Mouse (Mus musculus) liver, embryonic 11.5 days (tissue): Measurements from ENCODE around the gene Ube2q2. TPM values are rescaled to one million over a fixed set of nuclear protein-coding genes. Genes with fewer than 3 reads are reported as not detected.
"Not testable (repeated sequence)": the region's sequence is repeated elsewhere in the genome, so short reads cannot be mapped to it uniquely, and the experiment has no call there.

Experiments used
- ATAC-seq: fragments of 200-750 bp; cut with Nextera tagmentation; replicated peaks from 2 replicates; pipeline ENCODE4 v1.8.0; 2017; ENCODE audit warnings: moderate number of reproducible peaks, mild to moderate bottlenecking, moderate TSS enrichment, moderate library complexity; ENCODE audit not compliant: low FRiP score
- DNase-seq: peaks from one replicate; pipeline ENCODE4 v3.0.0-alpha.2; 2017; ENCODE audit warnings: low spot score
- H3K27ac ChIP-seq: fragments of 300-500 bp; sonication (generic); 2 replicates; pipeline ENCODE4 v1.5.1; 2014; ENCODE audit warnings: mild to moderate bottlenecking, low read depth, low read length, control low read depth
- H3K27me3 ChIP-seq: fragments of 300-500 bp; sonication (generic); replicated peaks from 2 replicates; pipeline ENCODE4 v1.6.1; 2014; ENCODE audit warnings: low read length, mixed read lengths; ENCODE audit not compliant: control insufficient read depth, insufficient read depth
- H3K36me3 ChIP-seq: fragments of 300-500 bp; sonication (generic); 2 replicates; pipeline ENCODE4 v1.6.1; 2014; ENCODE audit warnings: mild to moderate bottlenecking, low read length, moderate library complexity, mixed read lengths; ENCODE audit not compliant: control insufficient read depth, insufficient read depth
- H3K4me1 ChIP-seq: fragments of 300-500 bp; sonication (generic); replicated peaks from 2 replicates; pipeline ENCODE4 v1.6.1; 2014; ENCODE audit warnings: low read length, mixed read lengths; ENCODE audit not compliant: control insufficient read depth, insufficient read depth
- H3K4me2 ChIP-seq: fragments of 300-500 bp; sonication (generic); 2 replicates; pipeline ENCODE4 v1.6.1; 2014; ENCODE audit warnings: mild to moderate bottlenecking, control low read depth, moderate library complexity
- H3K4me3 ChIP-seq: fragments of 300-500 bp; sonication (generic); 2 replicates; pipeline ENCODE4 v1.5.1; 2014; ENCODE audit warnings: low read depth, low read length, control low read depth
- H3K9ac ChIP-seq: fragments of 300-500 bp; sonication (generic); 2 replicates; pipeline ENCODE4 v1.6.1; 2014; ENCODE audit warnings: low read depth, low read length, control low read depth
- H3K9me3 ChIP-seq: fragments of 300-500 bp; sonication (generic); 2 replicates; pipeline ENCODE4 v1.6.1; 2016; ENCODE audit warnings: low read length, inconsistent platforms, mixed read lengths; ENCODE audit not compliant: control insufficient read depth
- WGBS: fragments of 180-500 bp; shearing (Covaris S2); extraction: QIAGEN DNeasy Blood & Tissue Kit; methylation state at CpG from one replicate; pipeline ENCODE4 v1.1.7; 2014; 5-methylcytosine and 5-hydroxymethylcytosine counted together
- polyA plus RNA-seq: library from polyadenylated mRNA; unstranded; fragments of >200 nt; fragmentation: Nextera tagmentation; extraction: Ambion mirVana; gene quantifications from 2 replicates; pipeline ENCODE4 v1.2.1, GENCODE M21; 2014

Ube2q2 gene
- polyA plus RNA-seq, 1 experiment from 2014 or later = 34.8 TPM

GRCm38 (mm10) chr9:55228149-55228548 is 79.5 kb downstream of the Ube2q2 start:
- H3K9ac ChIP-seq = no peak overlapping the region
- 92% methylated on average over 4 of the region's 4 CpGs for WGBS
- H3K27ac ChIP-seq = no peak overlapping the region
- no peaks in the 10 kb centered on the region; the same call in 1 of the 2 replicates for H3K4me1 ChIP-seq
- peaks cover 13% of the 10 kb centered on the region for H3K36me3 ChIP-seq
- H3K27me3 ChIP-seq = no peaks in the 10 kb centered on the region
- ATAC-seq (no peak), DNase-seq (no peak)
- no peaks in the 10 kb centered on the region for H3K9me3 ChIP-seq
- H3K4me3 ChIP-seq = no peak overlapping the region
- H3K4me2 ChIP-seq = no peak overlapping the region

- peaks cover 8% of the 10 kb centered on the region for H3K36me3 ChIP-seq
- H3K9ac ChIP-seq = no peak overlapping the region
- H3K27me3 ChIP-seq = no peaks in the 10 kb centered on the region
- no peak for ATAC-seq
- no peak overlapping the region for H3K27ac ChIP-seq
- no peaks in the 10 kb centered on the region for H3K9me3 ChIP-seq
- 58% methylated on average over 10 of the region's 10 CpGs for WGBS
- H3K4me2 ChIP-seq = no peak overlapping the region
- no peaks in the 10 kb centered on the region; the same call in 1 of the 2 replicates for H3K4me1 ChIP-seq
- DNase-seq = no peak
- no peak overlapping the region for H3K4me3 ChIP-seq
Observed at GRCm38 (mm10) chr9:55229010-55229409, 80.4 kb downstream of the Ube2q2 start.

GRCm38 (mm10) chr9:55231544-55231943 is 82.9 kb downstream of the Ube2q2 start:
- Histone ChIP-seq H3K4me1 (no peaks in the 10 kb centered on the region), H3K9me3 (0 out of 2 replicates have a peak, but pooled peaks cover 2% of the 10 kb centered on the region), H3K27ac (no peak overlapping the region), H3K9ac (no peak overlapping the region), H3K4me3 (no peak overlapping the region), H3K36me3 (no peaks in the 10 kb centered on the region), H3K4me2 (no peak overlapping the region), H3K27me3 (no peaks in the 10 kb centered on the region)
- no peak for DNase-seq
- 66% methylated on average over 6 of the region's 6 CpGs for WGBS
- ATAC-seq = no peak

- 81% methylated on average over 5 of the region's 5 CpGs for WGBS
- no peak for ATAC-seq
- no peak overlapping the region for H3K27ac ChIP-seq
Observed at GRCm38 (mm10) chr9:55232110-55232509, 83.5 kb downstream of the Ube2q2 start.

GRCm38 (mm10) chr9:55232586-55232985 is 83.9 kb downstream of the Ube2q2 start:
- Histone ChIP-seq H3K36me3 (no peaks in the 10 kb centered on the region), H3K4me3 (no peak overlapping the region), H3K4me1 (no peaks in the 10 kb centered on the region), H3K27ac (no peak overlapping the region), H3K4me2 (no peak overlapping the region), H3K9ac (no peak overlapping the region), H3K27me3 (no peaks in the 10 kb centered on the region), H3K9me3 (0 out of 2 replicates have a peak, but pooled peaks cover 2% of the 10 kb centered on the region)
- DNase-seq = no peak
- WGBS = 88% methylated on average over 7 of the region's 7 CpGs
- ATAC-seq = no peak

More at GRCm38 (mm10) chr9:55232110-55232509, 83.5 kb downstream of the Ube2q2 start:
- H3K27me3 ChIP-seq = no peaks in the 10 kb centered on the region
- no peak for DNase-seq
- no peak overlapping the region for H3K4me3 ChIP-seq
- H3K36me3 ChIP-seq = no peaks in the 10 kb centered on the region
- H3K4me1 ChIP-seq = no peaks in the 10 kb centered on the region
- no peak overlapping the region for H3K9ac ChIP-seq
- H3K4me2 ChIP-seq = no peak overlapping the region
- 0 out of 2 replicates have a peak, but pooled peaks cover 2% of the 10 kb centered on the region for H3K9me3 ChIP-seq

GRCm38 (mm10) chr9:55233076-55233475 is 84.4 kb downstream of the Ube2q2 start:
- not testable (repeated sequence) for DNase-seq, H3K36me3 ChIP-seq, H3K27ac ChIP-seq, H3K9ac ChIP-seq, H3K27me3 ChIP-seq, H3K4me2 ChIP-seq, H3K9me3 ChIP-seq, H3K4me1 ChIP-seq, H3K4me3 ChIP-seq, ATAC-seq
- 59% methylated on average over 11 of the region's 11 CpGs for WGBS

- WGBS = 57% methylated on average over 13 of the region's 13 CpGs
- Histone ChIP-seq H3K36me3 (no peaks in the 10 kb centered on the region), H3K4me2 (no peak overlapping the region), H3K4me1 (no peaks in the 10 kb centered on the region), H3K27me3 (0 out of 2 replicates have a peak, but pooled peaks cover under 1% of the 10 kb centered on the region), H3K27ac (no peak overlapping the region), H3K9ac (no peak overlapping the region), H3K9me3 (0 out of 2 replicates have a peak, but pooled peaks cover 2% of the 10 kb centered on the region), H3K4me3 (no peak overlapping the region)
- DNase-seq (no peak), ATAC-seq (no peak)
Observed at GRCm38 (mm10) chr9:55236235-55237165, 87.8 kb downstream of the Ube2q2 start.

GRCm38 (mm10) chr9:55240852-55241251 is 92.2 kb downstream of the Ube2q2 start:
- H3K9ac ChIP-seq = no peak overlapping the region
- H3K27me3 ChIP-seq = peaks cover 2% of the 10 kb centered on the region; the same call in 1 of the 2 replicates
- H3K27ac ChIP-seq = no peak overlapping the region
- H3K4me3 ChIP-seq = no peak overlapping the region
- no peaks in the 10 kb centered on the region for H3K36me3 ChIP-seq
- ATAC-seq = no peak
- H3K4me1 ChIP-seq = no peaks in the 10 kb centered on the region
- H3K9me3 ChIP-seq = no peaks in the 10 kb centered on the region
- DNase-seq = no peak
- H3K4me2 ChIP-seq = no peak overlapping the region
- WGBS = 76% methylated on average over 5 of the region's 5 CpGs
